Mouse (Mus musculus) heart, adult 2 months (tissue): ENCODE measurements around the gene Etfdh. TPM values are rescaled to one million over a fixed set of nuclear protein-coding genes. Genes with fewer than 3 reads are reported as not detected.

Source experiments
- DNase-seq, 2 experiments: peaks; one replicate each; pipeline ENCODE4 v3.0.0; 2021
- H3K27ac ChIP-seq: fragments of 200-600 bp; 2 replicates; pipeline ENCODE4 v1.8.1; 2022
- H3K27me3 ChIP-seq: fragments of 200-500 bp; 2 replicates; pipeline ENCODE4 v1.6.1; 2012; ENCODE audit warnings: mild to moderate bottlenecking, low read length, inconsistent platforms, mixed read lengths; ENCODE audit not compliant: control insufficient read depth, insufficient read depth
- H3K36me3 ChIP-seq: fragments of 200-500 bp; 2 replicates; pipeline ENCODE4 v1.6.1; 2012; ENCODE audit warnings: low read length, inconsistent platforms; ENCODE audit not compliant: control insufficient read depth, insufficient read depth
- H3K4me1 ChIP-seq: fragments of 200-500 bp; 2 replicates; pipeline ENCODE4 v1.6.1; 2011; ENCODE audit warnings: low read length; ENCODE audit not compliant: control insufficient read depth, insufficient read depth
- H3K4me3 ChIP-seq: fragments of 200-600 bp; 2 replicates; pipeline ENCODE4 v1.8.1; 2022
- H3K79me2 ChIP-seq: fragments of 200-500 bp; replicated peaks from 2 replicates; pipeline ENCODE4 v1.6.1; 2012; ENCODE audit warnings: mild to moderate bottlenecking, inconsistent platforms, low read length, moderate library complexity, mixed read lengths; ENCODE audit not compliant: control insufficient read depth, insufficient read depth
- H3K9ac ChIP-seq: fragments of 200-500 bp; 2 replicates; pipeline ENCODE4 v1.6.1; 2012; ENCODE audit warnings: low read depth, mild to moderate bottlenecking, control low read depth, inconsistent platforms, low read length, mixed read lengths
- CTCF ChIP-seq: fragments of 200-600 bp; IDR thresholded peaks from 2 replicates; pipeline ENCODE4 v1.8.1; 2022; ENCODE audit warnings: antibody characterized with exemption, mild to moderate bottlenecking, moderate library complexity
- EP300 ChIP-seq: fragments of 200-500 bp; IDR thresholded peaks from 2 replicates; pipeline ENCODE4 v1.6.1; 2011; ENCODE audit warnings: low read depth, low read length, control low read depth; ENCODE audit not compliant: insufficient read depth
- POLR2A ChIP-seq: fragments of 200-500 bp; IDR thresholded peaks from 2 replicates; pipeline ENCODE4 v1.6.1; 2011; ENCODE audit warnings: mild to moderate bottlenecking, low read depth, low read length, control low read depth; ENCODE audit not compliant: insufficient read depth
- WGBS: fragments of 180-500 bp; shearing (Covaris S2); methylation state at CpG from one replicate; pipeline ENCODE4 v1.1.7; 2018; 5-methylcytosine and 5-hydroxymethylcytosine counted together
- intact Hi-C: fragments of 180-260 bp; cut with DNase I; formaldehyde crosslinking; loops from one replicate; pipeline ENCODE4 v1.15.1; 2025
- polyA plus RNA-seq: library from polyadenylated mRNA; depleted of rRNA; stranded (reverse); fragments of >200 nt; gene quantifications from 2 replicates; pipeline ENCODE4 v1.2.3, GENCODE M21; 2012
- total RNA-seq, 2 experiments: library from RNA; stranded (reverse); gene quantifications; 2 replicates each; pipeline ENCODE4 v1.2.3; 2021

Etfdh gene
- total and polyA plus RNA-seq, 3 experiments: 525 to 610 (median 567) TPM

- H3K4me1 ChIP-seq: peaks cover 1% of the 10 kb centered on the region; the same call in 1 of the 2 replicates
- H3K4me3 ChIP-seq: peak overlapping the region; percentile 66
- H3K36me3 ChIP-seq: no peaks in the 10 kb centered on the region; the same call in 1 of the 2 replicates
- H3K27ac ChIP-seq: peak overlapping the region; percentile 97
- H3K9ac ChIP-seq: no peak overlapping the region; the same call in 1 of the 2 replicates
- DNase-seq: no peak
- H3K79me2 ChIP-seq: no peaks in the 10 kb centered on the region
- peak; percentile 53 for TF ChIP-seq CTCF
- TF ChIP-seq POLR2A: no peak
- WGBS: 6% methylated on average over 10 of the region's 10 CpGs
- H3K27me3 ChIP-seq: no peaks in the 10 kb centered on the region
- intact Hi-C loops: no loop called here
Observed at GRCm38 (mm10) chr3:79627484-79628181, 1.7 kb downstream of the Etfdh start.

- Histone ChIP-seq H3K4me3 (no peak overlapping the region), H3K9ac (no peak overlapping the region), H3K4me1 (no peaks in the 10 kb centered on the region), H3K36me3 (peaks cover 5% of the 10 kb centered on the region), H3K27ac (no peak overlapping the region), H3K27me3 (no peaks in the 10 kb centered on the region), H3K79me2 (no peaks in the 10 kb centered on the region)
- intact Hi-C loops: no loop called here
- DNase-seq: no peak
- TF ChIP-seq EP300 (no peak), POLR2A (no peak), CTCF (no peak)
- WGBS: 93% methylated on average over 2 of the region's 2 CpGs
Observed at GRCm38 (mm10) chr3:79609886-79610285, 19.4 kb downstream of the Etfdh start.

- no peak overlapping the region for H3K9ac ChIP-seq
- H3K27ac ChIP-seq: no peak overlapping the region
- peaks cover 14% of the 10 kb centered on the region for H3K36me3 ChIP-seq
- intact Hi-C loops: no loop called here
- H3K4me1 ChIP-seq: peaks cover 1% of the 10 kb centered on the region
- H3K4me3 ChIP-seq: no peak overlapping the region
- H3K79me2 ChIP-seq: no peaks in the 10 kb centered on the region
- no peak for TF ChIP-seq POLR2A
- no peak for TF ChIP-seq EP300
- TF ChIP-seq CTCF: no peak
- H3K27me3 ChIP-seq: no peaks in the 10 kb centered on the region
- peak in 1 of 2 experiments; percentile 18 for DNase-seq
- 65% methylated on average over 7 of the region's 7 CpGs for WGBS
Observed at GRCm38 (mm10) chr3:79595468-79595867, 33.8 kb downstream of the Etfdh start.

GRCm38 (mm10) chr3:79591793-79592471 lies 37.4 kb downstream of the Etfdh start:
- intact Hi-C loops: loop anchor here (2.0 kb wide), 1 partner anchor 23 kb away; no protein-coding TSS in a partner anchor
- peaks cover 2% of the 10 kb centered on the region for H3K4me1 ChIP-seq
- WGBS: 1% methylated on average over 15 of the region's 15 CpGs
- peaks cover 9% of the 10 kb centered on the region for H3K36me3 ChIP-seq
- TF ChIP-seq CTCF (no peak), EP300 (no peak), POLR2A (no peak)
- H3K79me2 ChIP-seq: no peaks in the 10 kb centered on the region
- peak overlapping the region; percentile 87 for H3K27ac ChIP-seq
- peak overlapping the region; percentile 90 for H3K9ac ChIP-seq
- DNase-seq: no peak
- no peaks in the 10 kb centered on the region for H3K27me3 ChIP-seq
- peak overlapping the region; percentile 95 for H3K4me3 ChIP-seq

- peak within 1 kb of the TSS; percentile 87 for H3K27ac ChIP-seq
- H3K79me2 ChIP-seq: no peaks in the 10 kb centered on the region
- intact Hi-C loops: loop anchor here (2.0 kb wide), 1 partner anchor 22 kb away; no protein-coding TSS in a partner anchor
- no peaks in the 10 kb centered on the region for H3K27me3 ChIP-seq
- H3K9ac ChIP-seq: peak within 1 kb of the TSS; percentile 90
- H3K36me3 ChIP-seq: peaks cover 9% of the 10 kb centered on the region
- H3K4me3 ChIP-seq: peak within 1 kb of the TSS; percentile 95
- peaks cover 3% of the 10 kb centered on the region for H3K4me1 ChIP-seq
- TF ChIP-seq EP300 (peak; percentile 79; the same call in 1 of the 2 replicates), POLR2A (peak; percentile 76), CTCF (peak; percentile 38)
- DNase-seq: peak; percentile 83 to 86
- 2% methylated on average over 63 of the region's 63 CpGs for WGBS
Observed at GRCm38 (mm10) chr3:79590863-79591792, 38.2 kb downstream of the Etfdh start, which contains the start of gene Ppid. TSS of gene Ppid (plus strand) at chr3:79591342.
